Mouse (Mus musculus) cerebellum, adult 9-11 months (tissue): ENCODE data around the gene Tbrg4.
"Not testable (repeated sequence)": the region's sequence is repeated elsewhere in the genome, so short reads cannot be mapped to it uniquely, and the experiment has no call there.

Experiments
- DNase-seq: peaks from one replicate; pipeline ENCODE4 v3.0.0; 2022

Gene Tbrg4

DNA sequence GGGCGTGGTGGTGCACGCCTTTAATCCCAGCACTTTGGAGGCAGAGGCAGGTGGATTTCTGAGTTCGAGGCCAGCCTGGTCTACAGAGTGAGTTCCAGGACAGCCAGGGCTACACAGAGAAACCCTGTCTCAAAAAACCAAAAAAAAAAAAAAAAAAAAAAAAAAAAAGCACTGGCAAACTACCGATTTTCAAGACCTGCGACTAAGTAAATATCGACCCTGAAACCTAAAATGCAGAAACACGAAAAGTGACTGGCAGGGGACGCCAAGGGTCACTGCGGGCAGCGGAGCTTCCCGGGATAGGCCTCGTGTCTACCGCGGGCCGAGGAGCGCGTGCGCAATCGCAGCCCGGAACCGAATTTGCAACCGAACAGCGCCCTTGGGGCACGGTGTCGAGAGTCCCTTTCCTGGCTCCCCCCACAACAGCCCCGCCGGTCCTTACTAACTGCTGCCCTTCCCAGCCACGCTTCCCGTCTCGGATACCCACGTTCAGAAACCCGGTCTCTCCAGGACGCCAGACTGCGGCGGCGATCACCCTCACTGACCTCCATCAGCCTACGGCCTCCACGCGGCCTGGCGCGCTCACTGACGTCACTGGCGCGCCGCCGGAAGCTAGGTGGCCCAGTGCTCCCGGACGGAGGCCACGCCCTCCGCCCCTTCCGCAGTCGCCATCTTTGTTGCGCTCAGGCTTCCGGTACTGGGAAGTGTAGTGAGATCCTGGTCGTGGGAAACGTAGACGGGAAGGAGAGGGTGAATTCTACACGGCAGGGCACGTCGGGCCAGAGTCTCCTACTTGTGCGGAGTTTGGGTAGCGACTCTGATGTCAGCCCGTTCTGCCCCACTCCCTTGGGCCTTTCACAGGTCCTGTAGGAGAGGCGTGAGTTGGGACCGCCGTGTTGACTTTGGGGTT is at the start of gene Tbrg4:
TSS of gene Tbrg4 (minus strand) at position 590 of the 910 bp plus-strand sequence.
- DNase-seq = peak; percentile 94

DNA sequence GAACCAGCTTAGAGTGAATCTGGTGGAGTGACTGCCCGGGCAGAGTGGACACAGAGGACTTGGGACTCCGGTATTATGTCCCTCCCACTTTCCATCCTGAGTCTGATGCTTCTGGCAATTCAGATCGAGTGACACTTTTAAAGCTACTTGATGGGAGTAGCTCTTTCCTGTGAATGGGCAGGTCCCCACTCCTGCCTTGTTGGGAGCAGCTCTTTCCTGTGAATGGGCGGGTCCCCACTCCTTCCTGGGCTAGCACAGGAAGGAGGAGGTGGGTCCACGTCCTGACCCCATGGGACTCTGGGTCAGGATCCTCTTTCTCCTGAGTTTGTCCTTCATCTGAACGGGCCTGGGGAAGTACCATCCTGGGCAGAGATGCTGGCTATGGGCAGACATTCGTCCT is 49.5 kb upstream of the Tbrg4 start:
- DNase-seq = no peak

DNA sequence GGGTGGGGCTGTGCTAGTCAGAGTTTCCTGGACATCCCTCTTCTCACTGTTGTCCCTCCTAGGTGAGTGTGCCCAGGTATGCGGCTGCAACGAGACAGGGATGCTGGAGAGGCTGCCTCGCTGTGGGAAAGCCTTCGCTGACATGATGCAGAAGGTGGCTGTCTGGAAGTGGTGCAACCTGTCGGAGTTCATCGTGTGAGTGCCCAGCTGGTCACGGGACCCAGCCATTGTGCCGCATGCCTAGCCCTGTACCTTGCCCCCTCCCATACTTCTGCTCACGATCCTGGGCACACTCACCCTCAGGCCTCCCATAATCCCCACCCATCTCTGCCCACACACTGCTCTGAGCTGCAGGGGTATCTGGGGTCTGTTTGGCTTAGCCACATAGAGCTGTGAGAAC is 48.8 kb upstream of the Tbrg4 start:
- DNase-seq = no peak

DNA sequence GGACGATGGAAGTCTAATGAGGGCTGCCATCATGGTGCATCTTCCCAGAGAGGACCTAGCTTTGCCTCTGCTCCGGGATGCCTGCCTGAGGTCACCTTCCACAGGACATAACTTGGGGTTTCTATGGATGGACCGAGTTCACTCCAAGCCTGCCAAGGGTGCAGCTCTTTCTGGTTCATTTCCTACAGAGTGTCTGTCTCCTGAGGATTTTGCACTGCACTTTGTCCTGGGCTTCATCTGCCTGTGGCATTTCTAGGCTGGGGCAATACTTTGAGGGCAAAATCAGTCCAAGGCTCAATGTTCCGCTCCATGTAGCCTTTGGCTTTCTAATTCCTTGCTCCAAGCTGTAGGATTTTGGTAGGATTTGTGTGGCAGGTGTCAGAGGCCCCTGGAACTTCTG is 45.0 kb upstream of the Tbrg4 start:
- DNase-seq = no peak

DNA sequence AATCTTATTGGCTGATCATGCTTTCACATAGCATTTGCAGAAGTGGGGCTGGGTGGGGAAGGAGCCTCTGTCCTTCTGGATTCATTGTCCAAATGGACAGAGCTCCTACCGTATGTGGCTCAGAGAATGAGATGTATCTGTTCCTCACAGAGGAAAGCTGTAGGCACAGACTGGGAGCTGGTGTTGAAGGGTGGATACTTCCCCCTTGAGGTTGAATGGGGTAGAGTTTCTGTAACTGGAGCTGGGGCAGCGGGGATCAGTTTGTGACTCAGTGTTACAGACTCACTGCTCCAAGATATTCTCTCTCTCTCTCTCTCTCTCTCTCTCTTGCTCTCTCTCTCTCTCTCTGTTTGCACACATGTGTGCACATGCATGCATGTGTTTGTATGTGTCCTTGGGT is 44.2 kb upstream of the Tbrg4 start:
- DNase-seq = no peak

DNA sequence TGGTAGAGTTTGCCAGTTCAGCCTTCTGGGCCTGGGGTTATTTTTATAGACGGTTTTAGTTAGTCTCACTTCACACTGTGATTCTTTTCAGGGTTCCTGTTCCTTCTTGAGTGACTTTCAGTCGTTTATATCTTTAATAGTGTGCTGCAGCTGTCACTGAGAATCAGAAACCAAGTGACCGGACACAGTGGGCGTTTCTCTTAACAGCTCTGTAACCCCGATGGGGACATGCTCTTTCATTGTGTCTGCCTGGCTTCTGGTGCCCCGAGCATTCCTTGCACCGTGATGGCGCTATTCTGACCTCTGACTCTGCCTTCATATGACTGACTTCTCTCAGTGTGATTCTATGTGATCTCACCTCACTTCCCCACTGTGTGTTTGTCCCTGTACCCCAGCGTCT is 43.2 kb upstream of the Tbrg4 start:
- DNase-seq = no peak

DNA sequence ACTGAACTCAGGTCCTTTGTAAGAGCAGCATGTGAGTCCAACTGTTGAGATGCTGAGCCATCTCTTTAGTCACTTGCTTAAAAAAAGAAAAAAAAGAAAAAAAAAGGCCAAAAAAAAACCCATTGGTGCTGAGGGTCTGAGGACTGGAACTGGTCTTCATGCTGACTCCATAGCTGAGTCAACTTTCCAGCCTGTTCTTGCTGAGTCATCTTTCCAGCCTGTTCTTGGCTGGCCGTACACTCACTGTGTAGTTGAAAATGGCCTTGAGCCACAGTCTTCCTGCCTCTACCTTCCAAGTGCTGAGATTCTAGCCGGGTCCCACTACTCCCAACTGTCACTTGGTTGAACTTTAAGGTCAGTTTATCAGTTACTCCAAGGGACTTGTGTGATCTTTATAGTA is 40.8 kb upstream of the Tbrg4 start:
- no peak for DNase-seq

DNA sequence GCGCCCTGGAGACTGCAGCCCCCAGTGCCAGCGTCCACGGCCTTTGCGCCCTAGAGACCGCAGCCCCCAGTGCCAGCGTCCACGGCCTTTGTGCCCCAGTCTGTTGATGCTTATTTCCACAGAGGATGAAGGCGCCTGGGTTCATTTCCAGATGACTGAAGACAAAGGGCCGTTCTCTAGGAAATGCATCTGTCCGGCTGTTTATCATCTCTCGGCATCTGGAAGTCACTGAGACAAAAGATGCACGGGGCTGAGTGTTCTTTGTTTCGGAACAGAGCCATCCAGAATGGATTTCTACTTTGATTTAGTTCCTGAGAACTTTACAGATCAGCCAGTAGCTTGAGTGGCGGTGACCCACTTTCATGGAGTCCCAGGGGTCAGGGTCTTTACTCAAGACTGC is 35.3 kb upstream of the Tbrg4 start:
- no peak for DNase-seq

DNA sequence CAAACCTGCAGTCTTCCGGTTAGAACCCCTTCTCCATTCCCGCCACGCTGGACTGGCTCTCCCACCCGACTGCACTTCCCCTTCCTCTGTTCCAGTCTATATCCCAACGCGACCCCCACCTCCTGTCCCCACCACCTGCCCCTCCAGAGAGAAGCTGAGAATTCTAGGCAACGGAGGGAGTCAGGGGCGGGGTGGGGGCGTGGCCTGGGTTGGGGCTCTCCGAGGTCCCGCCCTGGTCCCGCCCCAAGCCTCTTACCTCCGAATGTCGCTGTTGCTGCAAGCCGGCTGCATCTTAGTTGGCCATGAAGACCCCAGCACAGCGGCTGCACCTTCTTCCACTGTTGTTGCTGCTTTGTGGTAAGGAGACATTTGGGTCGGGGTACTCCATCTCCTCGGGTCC is 32.4 kb upstream of the Tbrg4 start, which contains the start of gene Ramp3:
TSS of gene Ramp3 (plus strand) at position 251 of the 400 bp plus-strand sequence.
- peak; percentile 65 for DNase-seq

DNA sequence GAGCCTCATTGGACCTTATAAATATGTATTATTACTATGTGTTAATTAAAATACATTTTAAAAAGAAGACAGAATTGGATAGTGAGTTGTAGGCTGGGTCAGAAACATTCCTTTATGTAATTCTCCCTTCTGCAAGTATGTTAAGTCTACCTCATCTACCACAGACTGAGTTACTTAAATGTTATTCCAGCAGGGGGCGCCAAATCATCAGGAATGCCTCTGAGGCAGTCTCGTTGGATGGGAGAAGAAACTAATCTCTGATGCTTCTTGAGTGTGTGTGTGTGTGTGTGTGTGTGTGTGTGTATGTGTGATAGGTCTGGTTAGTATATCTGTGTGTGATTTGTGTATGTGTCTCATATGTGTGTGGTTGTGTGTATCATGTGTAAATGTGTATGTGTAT is 29.0 kb upstream of the Tbrg4 start:
- peak; percentile 81 for DNase-seq

DNA sequence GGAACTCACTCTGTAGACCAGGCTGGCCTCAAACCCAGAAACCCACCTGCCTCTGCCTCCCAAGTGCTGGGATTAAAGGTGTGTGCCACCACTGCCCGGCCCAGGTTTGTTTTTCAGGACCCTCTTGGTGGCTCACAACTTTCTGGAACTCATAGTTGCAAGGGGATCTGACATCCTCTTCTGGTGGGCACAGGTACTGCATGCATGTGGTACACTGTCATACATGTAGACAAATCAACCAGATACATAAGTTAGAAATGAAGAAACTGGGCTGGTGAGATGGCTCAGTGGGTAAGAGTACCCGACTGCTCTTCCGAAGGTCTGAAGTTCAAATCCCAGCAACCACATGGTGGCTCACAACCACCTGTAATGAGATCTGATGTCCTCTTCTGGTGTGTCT is 27.1 kb upstream of the Tbrg4 start:
- not testable (repeated sequence) for DNase-seq

DNA sequence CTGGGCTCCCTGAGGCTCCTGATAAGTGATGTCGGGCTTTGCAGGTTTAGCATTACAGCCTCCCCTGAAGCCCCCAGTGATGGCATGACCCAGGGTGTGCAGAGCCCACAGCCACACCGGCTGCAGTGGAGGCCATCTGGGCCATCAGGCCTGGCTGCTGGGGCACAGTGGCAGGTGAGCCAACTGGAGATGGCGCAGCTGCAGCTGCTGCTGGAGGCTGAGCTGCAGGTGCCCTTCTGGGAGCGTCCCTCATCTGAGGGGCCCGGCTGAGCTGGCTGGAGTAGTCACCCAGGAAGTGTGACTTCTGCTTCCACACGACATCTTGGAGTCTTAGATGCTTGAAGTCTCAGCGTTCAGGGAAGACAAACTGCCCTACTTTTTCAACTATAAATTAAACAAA is 24.7 kb upstream of the Tbrg4 start:
- DNase-seq = no peak

DNA sequence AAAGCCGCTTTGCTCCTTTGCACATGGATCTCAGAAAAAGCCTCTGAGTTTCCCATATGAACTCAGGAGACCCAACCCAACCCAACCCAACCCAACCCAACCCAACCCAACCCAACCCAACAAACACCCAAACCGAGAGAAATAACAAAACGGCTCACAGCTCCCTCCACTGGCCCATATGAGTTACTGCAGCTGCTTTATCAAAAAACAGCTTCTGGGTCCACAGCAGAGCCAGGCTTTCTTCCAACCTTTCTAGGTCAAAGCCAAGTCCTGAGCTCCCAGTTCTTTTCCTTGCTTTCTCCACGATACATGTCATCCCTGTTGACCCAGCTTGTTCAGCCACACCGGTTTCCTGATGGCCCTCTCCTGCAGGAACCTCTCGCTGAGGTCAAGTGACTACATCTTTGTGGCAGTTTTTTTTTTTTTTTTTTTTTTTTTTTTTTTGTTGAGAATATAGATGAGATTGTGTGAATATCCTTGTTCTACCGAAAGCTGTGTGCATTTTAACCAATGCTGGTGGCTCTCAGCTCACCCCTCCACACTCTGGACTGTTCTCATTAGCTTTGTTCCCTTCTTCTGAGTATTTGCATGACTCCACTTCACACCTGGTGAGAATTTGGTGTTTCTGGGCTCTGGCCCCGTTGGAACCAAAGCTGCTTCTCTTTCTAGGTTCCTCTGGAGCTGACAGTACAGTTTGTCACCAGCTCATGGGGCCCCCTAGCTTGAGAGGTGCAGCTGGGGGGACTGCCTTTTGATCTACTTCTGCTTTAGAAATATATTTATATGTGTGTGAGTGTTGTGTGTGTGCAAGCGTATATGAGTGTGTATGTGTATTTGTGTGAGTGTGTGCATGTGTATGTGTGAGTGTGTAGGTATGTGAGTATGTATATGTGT is 22.2 kb upstream of the Tbrg4 start:
- DNase-seq = no peak

DNA sequence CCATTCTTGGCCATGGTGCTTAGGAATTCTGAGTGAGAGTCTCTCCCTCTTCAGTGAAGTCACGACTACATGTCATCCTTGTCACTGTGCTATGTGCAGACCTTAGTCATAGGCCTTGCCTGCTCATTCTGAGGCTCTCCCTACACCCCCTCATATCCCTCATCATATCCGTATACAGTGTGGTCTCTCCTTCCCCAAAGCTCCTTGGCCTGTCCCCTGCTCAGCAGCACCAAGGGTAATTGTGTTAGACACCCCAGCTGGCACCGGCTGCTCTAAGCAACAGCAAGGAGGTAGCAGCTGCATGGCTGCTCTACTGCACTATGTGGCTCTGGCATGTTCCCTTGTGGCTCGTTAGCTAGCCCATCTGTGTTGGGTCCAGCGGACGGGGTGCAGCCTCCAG is 18.7 kb upstream of the Tbrg4 start:
- DNase-seq = no peak

DNA sequence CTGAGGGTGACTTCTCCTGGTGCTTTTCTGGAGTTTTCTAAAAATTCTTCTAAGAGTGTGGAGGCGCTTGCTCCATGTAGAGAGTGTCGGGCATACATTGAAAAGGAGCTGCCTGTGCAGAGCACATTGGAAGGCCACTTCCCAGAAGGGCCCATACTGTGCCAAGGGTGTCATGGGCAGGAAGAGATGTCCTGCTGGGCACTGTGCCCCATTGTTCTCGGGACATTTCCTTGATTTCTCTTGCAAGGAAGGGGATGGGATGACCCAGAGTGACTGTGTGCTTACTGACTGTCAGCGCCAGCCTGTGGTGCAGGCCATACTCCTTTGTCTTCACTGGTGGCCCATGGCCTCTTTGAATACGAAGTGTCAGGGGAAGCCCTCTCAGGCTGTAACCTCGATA is 13.2 kb upstream of the Tbrg4 start:
- no peak for DNase-seq

DNA sequence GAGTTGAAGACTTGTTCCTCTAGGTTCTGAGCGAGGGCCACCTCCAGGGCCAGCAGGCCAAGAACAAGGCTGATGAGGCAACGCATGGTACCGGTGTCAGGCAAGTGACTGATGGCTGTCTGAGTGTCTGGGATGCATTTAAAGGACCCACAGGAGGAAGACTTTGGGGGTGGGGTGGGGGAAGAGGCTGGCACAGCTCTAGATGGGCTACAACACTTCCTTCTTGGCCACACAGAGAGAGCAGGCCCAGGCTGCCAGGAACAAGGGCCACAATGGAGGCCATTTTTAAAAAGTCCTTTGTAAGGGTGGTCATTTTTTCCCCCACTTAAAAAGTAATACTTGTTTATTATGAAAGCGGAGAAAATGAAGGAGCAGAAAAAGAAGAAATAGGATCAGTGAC is 12.7 kb upstream of the Tbrg4 start, which contains the start of gene Wap:
TSS of gene Wap (minus strand) at position 101 of the 400 bp plus-strand sequence.
- no peak for DNase-seq

DNA sequence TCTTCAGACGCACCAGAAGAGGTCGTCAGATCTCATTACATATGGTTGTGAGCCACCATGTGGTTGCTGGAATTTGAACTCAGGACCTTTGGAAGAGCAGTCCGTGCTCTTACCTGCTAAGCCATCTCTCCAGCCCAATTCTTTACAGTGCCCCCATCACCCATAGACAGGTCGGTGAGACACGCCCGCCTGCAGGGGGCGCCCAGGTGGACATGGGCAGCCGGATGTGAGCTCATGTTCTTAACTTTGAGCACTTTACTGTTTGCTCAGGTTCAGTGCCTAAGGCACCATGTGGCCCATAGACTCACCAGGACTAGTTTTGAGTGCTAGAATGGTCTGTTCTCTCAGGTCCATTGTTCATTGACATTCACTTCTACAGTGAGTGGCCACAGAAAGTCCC is 10.3 kb upstream of the Tbrg4 start:
- no peak for DNase-seq

DNA sequence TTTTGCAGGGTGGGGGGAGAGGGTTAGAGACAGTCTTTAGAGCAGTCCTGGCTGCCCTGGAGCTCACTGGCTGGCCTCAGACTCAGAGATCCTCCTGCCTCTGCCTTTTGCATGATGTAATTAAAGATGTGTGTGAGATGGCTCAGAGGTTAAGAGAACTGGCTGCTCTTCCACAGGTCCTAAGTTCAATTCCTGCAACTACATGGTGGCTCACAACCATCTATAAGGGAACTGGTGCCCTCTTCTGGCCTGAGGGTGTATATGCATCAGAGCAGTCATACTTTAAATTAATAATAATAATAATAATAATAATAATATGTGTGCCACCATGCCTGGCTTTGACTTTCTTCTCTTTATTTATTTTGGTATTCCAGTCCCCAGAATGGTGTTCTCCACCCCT is 3.8 kb upstream of the Tbrg4 start:
- DNase-seq = no peak

DNA sequence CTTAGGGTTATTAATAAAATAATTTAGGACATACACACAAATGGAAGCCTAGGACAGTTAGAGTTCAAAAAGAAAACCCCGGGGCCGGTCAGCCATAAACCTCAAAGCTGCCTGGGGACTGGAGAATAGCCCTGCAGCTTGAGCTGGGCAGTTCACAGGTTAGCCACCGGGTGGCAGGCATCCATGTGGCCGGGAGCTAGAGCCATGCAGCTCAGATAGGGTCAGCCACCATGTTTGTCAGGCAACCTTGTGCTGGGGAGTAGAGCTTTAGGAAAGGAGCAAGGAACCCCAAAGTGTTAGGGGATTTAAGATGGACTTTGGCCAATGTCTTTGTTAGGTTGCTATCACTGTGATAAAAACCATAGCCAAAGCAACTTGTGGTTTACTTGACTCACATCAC is 2.7 kb upstream of the Tbrg4 start:
- DNase-seq = peak; percentile 51

DNA sequence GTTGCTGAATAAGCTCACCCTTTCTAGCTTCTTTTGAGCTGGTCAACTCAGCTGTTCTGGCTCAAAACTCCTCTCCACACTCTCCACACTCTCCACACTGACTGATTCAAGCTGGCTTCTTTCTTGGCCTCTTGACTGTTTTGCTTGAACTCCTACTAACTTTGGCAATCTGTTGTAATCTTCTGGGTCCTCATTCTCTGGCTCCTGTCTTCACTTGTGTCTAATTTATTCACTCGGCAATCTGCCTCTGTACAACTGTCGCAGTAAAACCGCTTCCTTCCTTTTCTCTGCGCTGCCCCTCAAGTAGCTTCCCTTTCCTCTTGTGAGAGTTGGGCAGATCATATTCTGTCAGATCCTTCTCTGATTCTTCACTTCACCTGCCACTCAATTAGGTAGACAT is 1.9 kb upstream of the Tbrg4 start:
- no peak for DNase-seq

DNA sequence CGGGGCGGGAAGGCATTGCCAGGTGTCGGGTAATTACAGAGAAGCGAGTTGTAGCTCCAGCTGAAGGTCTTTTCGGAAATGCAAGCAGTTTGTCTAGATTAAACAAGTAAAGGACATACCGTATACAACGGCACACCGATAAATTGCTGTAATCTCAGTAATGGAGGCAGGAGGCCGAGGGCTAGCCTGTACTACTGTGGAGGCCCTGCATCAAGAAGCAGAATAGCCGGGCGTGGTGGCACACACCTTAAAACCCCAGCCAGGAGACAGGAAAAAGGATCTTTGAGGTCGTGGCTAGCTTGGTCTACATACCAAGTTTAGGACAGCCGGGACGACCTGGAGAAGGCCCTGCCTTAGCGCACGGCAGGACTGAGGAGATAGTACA is 513 bp upstream of the Tbrg4 start:
- no peak for DNase-seq

DNA sequence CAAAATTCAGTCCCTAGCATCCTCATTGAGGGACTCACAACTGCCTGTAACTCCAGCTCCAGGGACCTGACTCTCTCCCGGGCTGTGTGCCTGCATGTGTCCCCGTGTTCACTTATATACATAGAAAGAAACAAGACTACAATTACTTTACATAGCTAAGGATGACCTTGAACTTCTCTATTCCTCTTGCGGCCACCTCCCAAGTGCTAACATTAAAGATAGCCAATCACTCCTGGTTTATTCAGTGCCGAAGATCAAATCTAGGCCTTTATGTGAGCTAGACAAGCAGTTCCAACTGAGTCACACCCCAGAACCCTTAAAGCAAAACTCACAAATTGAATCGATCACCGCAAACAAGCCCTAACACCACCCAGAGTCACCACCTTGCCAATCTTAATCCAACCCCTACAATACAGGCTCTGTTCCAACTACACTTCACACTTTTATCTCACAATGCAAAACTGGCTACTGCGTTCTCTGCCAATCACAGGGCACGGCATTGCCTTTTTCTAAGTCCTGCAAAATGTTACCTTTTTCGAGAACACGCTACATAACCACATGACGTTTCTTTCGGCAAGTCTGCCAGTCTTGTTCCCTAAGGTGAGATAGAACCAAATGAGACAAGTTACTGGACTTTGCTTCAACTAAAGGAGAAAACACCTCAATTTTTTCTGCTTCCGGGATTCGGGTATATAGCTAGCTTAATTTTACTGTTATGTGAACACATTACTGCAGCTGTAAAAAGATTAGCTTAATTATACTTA is 1.1 kb downstream of the Tbrg4 start:
- no peak for DNase-seq

DNA sequence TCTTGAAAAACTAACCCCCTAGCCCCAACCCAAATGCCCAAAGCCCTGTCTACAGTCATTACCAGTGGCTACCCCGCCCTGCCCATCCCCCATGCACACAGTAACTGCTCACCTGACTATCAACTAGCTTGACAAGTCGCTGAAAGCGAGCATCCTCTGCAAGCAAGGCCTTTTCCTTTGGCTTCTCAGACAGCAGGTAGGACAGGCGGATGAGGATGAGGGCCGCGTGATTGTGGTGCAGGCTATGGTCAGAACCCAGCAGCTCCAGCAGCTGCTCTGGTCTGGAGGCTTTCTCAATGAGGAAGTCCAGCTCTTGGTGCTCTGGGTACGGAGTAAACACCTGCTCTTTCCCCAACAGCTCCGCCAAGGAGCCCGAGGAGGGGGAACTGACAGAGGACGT is 2.2 kb downstream of the Tbrg4 start:
- DNase-seq = no peak
